Mouse (Mus musculus) fibroblast of lung, adult 2 months (primary cell): ENCODE data around the gene Dnah6.

Experiments used
- DNase-seq: peaks from one replicate; pipeline ENCODE4 v3.0.0-alpha.2; 2011; ENCODE audit warnings: low read depth

Gene Dnah6

GRCm38 (mm10) chr6:73026898-73027297, 194.6 kb downstream of the Dnah6 start:
- no peak for DNase-seq

GRCm38 (mm10) chr6:73020061-73020460, 201.4 kb downstream of the Dnah6 start:
- DNase-seq, result no peak

- no peak for DNase-seq
Observed at GRCm38 (mm10) chr6:73018725-73019280, 202.6 kb downstream of the Dnah6 start.

- DNase-seq, result no peak
Observed at GRCm38 (mm10) chr6:73014317-73015160, 206.9 kb downstream of the Dnah6 start.

- DNase-seq, result peak; percentile 60
Observed at GRCm38 (mm10) chr6:73012931-73013330, 208.5 kb downstream of the Dnah6 start.

- no peak for DNase-seq
Observed at GRCm38 (mm10) chr6:73011827-73012226, 209.6 kb downstream of the Dnah6 start.

GRCm38 (mm10) chr6:73010073-73010472, 211.4 kb downstream of the Dnah6 start:
- no peak for DNase-seq

- DNase-seq, result no peak
Observed at GRCm38 (mm10) chr6:73003601-73004000, 217.8 kb downstream of the Dnah6 start.

GRCm38 (mm10) chr6:73002391-73002790, 219.1 kb downstream of the Dnah6 start:
- no peak for DNase-seq

- DNase-seq, result no peak
Observed at GRCm38 (mm10) chr6:72998809-72999208, 222.6 kb downstream of the Dnah6 start.

- DNase-seq, result no peak
Observed at GRCm38 (mm10) chr6:72993688-72994082, 227.8 kb downstream of the Dnah6 start.

GRCm38 (mm10) chr6:72993054-72993687, 228.3 kb downstream of the Dnah6 start:
- no peak for DNase-seq

GRCm38 (mm10) chr6:72990206-72990605, 231.2 kb downstream of the Dnah6 start:
- no peak for DNase-seq

GRCm38 (mm10) chr6:72989028-72989736, 232.3 kb downstream of the Dnah6 start:
- no peak for DNase-seq

- DNase-seq, result no peak
Observed at GRCm38 (mm10) chr6:72982506-72982905, 238.9 kb downstream of the Dnah6 start.

GRCm38 (mm10) chr6:72981851-72982250, 239.6 kb downstream of the Dnah6 start:
- no peak for DNase-seq

GRCm38 (mm10) chr6:72981124-72981651, 240.3 kb downstream of the Dnah6 start:
- peak; percentile 79 for DNase-seq

- DNase-seq, result no peak
Observed at GRCm38 (mm10) chr6:72976866-72977265, 244.6 kb downstream of the Dnah6 start.

- DNase-seq, result no peak
Observed at GRCm38 (mm10) chr6:72971074-72971473, 250.4 kb downstream of the Dnah6 start.

- no peak for DNase-seq
Observed at GRCm38 (mm10) chr6:72969787-72970186, 251.7 kb downstream of the Dnah6 start.
